Mouse (Mus musculus) neutrophil, adult 5-6 weeks (primary cell): Measurements from ENCODE around the gene Ckb. TPM values are rescaled to one million over a fixed set of nuclear protein-coding genes. Genes with fewer than 3 reads are reported as not detected.

ENCODE experiments used
- total RNA-seq: library from RNA; stranded (forward); fragments of 200-1000 nt; gene quantifications from 2 replicates; pipeline ENCODE4 v1.2.3, GENCODE M21; 2017

Gene Ckb
- total RNA-seq, 1 experiment from 2014 or later, result 4.5 TPM

Other genes starting within 250 kb of the Ckb start
- 347 and 441 TPM in 2 replicates for gene Tnfaip2, start 229.9 kb downstream of the Ckb start, total RNA-seq
- not detected in 2 replicates for gene Gm266, start 186.5 kb downstream of the Ckb start, total RNA-seq
- 424 and 432 TPM in 2 replicates for gene Eif5, start 134.3 kb downstream of the Ckb start, total RNA-seq
- 125 and 130 TPM in 2 replicates for gene Mark3, start 97.8 kb downstream of the Ckb start, total RNA-seq
- 2.7 and 3.6 TPM in 2 replicates for gene Trmt61a, start 5.8 kb upstream of the Ckb start, total RNA-seq
- 19.8 and 20.5 TPM in 2 replicates for gene Bag5, start 40.9 kb upstream of the Ckb start, total RNA-seq
- gene Apopt1, start 40.9 kb upstream of the Ckb start, total RNA-seq, result 19.5 and 25.1 TPM in 2 replicates
- 81.2 and 169 TPM in 2 replicates for gene Klc1, start 86.5 kb upstream of the Ckb start, total RNA-seq
- 0.58 and 0.61 TPM in 2 replicates for gene Xrcc3, start 141.5 kb upstream of the Ckb start, total RNA-seq
- gene Zfyve21, start 141.8 kb upstream of the Ckb start, total RNA-seq, result 2.3 and 2.9 TPM in 2 replicates
- 26.1 and 28.2 TPM in 2 replicates for gene Ppp1r13b, start 235.8 kb upstream of the Ckb start, total RNA-seq